In genomic region chr10:121805933-121806341, GRCm38 (mm10) we compare ENCODE assay signal across 14 mouse cellular contexts.
DNase-seq lines count a peak whose midpoint lies in the region; ATAC-seq and TF ChIP-seq lines count a peak whose summit lies in the region.
"Had no signal": no experiment of that assay in that cellular context is flagged by ENCODE, and none has a peak within 500 bp of the region (broad histone marks: within the 10 kb centered on the region; RNA-seq: fewer than 3 reads in every experiment).

No protein-coding gene starts in this region.

- H3K36me3 ChIP-seq in intestine, postnatal 0 days (ENCODE audit: control insufficient read depth, insufficient read depth): peaks cover 6% of the 10 kb centered on the region; the same call in 1 of the 2 replicates
- H3K36me3 ChIP-seq in intestine, embryonic 16.5 days (ENCODE audit: control insufficient read depth, insufficient read depth, low read length): no peaks in the 10 kb centered on the region
- peaks cover 14% of the 10 kb centered on the region for H3K36me3 ChIP-seq in forebrain, embryonic 16.5 days (ENCODE audit: control insufficient read depth, insufficient read depth)
- peaks cover 34% of the 10 kb centered on the region for H3K36me3 ChIP-seq in midbrain, embryonic 14.5 days (ENCODE audit: control insufficient read depth, insufficient read depth, low read length)
- H3K36me3 ChIP-seq: G1E; liver, embryonic 13.5 days had no signal

- no peaks in the 10 kb centered on the region for H3K27me3 ChIP-seq in intestine, postnatal 0 days (replicated peaks; ENCODE audit: control insufficient read depth, insufficient read depth, low read length)
- H3K27me3 ChIP-seq in intestine, embryonic 16.5 days (replicated peaks; ENCODE audit: control insufficient read depth, insufficient read depth, low read length): no peaks in the 10 kb centered on the region
- H3K27me3 ChIP-seq in forebrain, embryonic 16.5 days (replicated peaks; ENCODE audit: control insufficient read depth, insufficient read depth, low read length): no peaks in the 10 kb centered on the region
- no peaks in the 10 kb centered on the region for H3K27me3 ChIP-seq in midbrain, embryonic 14.5 days (ENCODE audit: control insufficient read depth, insufficient read depth, low read length)
- H3K27me3 ChIP-seq: liver, embryonic 13.5 days had no signal

- 74% methylated on average over 11 of the region's 11 CpGs for WGBS in intestine, postnatal 0 days
- 77% methylated on average over 11 of the region's 11 CpGs for WGBS in intestine, embryonic 16.5 days
- WGBS in forebrain, embryonic 16.5 days: 70% methylated on average over 11 of the region's 11 CpGs
- 53% methylated on average over 11 of the region's 11 CpGs for WGBS in midbrain, embryonic 14.5 days

- no peak for ATAC-seq in intestine, postnatal 0 days
- no peak for ATAC-seq in intestine, embryonic 16.5 days
- peak; percentile 33; the same call in 1 of the 2 replicates for ATAC-seq in forebrain, embryonic 16.5 days
- ATAC-seq in midbrain, embryonic 14.5 days (ENCODE audit: low FRiP score, low TSS enrichment): no peak

- no peak overlapping the region for H3K4me3 ChIP-seq in intestine, postnatal 0 days (ENCODE audit: low read depth, low read length)
- no peak overlapping the region for H3K4me3 ChIP-seq in intestine, embryonic 16.5 days (ENCODE audit: low read length)
- H3K4me3 ChIP-seq in forebrain, embryonic 16.5 days (replicated peaks; ENCODE audit: low read length): no peak overlapping the region
- H3K4me3 ChIP-seq in midbrain, embryonic 14.5 days (replicated peaks; ENCODE audit: low read depth, low read length): no peak overlapping the region
- H3K4me3 ChIP-seq: liver, embryonic 13.5 days had no signal

- no peak overlapping the region for H3K9ac ChIP-seq in intestine, postnatal 0 days (ENCODE audit: low read depth, low read length)
- H3K9ac ChIP-seq in intestine, embryonic 16.5 days (ENCODE audit: low read depth, low read length): no peak overlapping the region
- no peak overlapping the region for H3K9ac ChIP-seq in forebrain, embryonic 16.5 days (replicated peaks; ENCODE audit: low read depth, low read length)
- no peak overlapping the region for H3K9ac ChIP-seq in midbrain, embryonic 14.5 days (replicated peaks; ENCODE audit: low read length)
- H3K9ac ChIP-seq: liver, embryonic 13.5 days had no signal

- H3K4me2 ChIP-seq in intestine, postnatal 0 days (replicated peaks; ENCODE audit: low read depth): no peak overlapping the region
- H3K4me2 ChIP-seq in intestine, embryonic 16.5 days (ENCODE audit: low read depth, low read length): no peak overlapping the region
- no peak overlapping the region for H3K4me2 ChIP-seq in forebrain, embryonic 16.5 days (ENCODE audit: low read length)
- no peak overlapping the region for H3K4me2 ChIP-seq in midbrain, embryonic 14.5 days (ENCODE audit: low read length)
- H3K4me2 ChIP-seq: liver, embryonic 13.5 days had no signal

- DNase-seq in heart, adult 11 months: peak; percentile 53
- DNase-seq in heart, adult 18-20 months: no peak
- DNase-seq in midbrain, embryonic 14.5 days: peak; percentile 57
- DNase-seq in cerebellum, postnatal 14 days: no peak
- no peak for DNase-seq in natural killer cell, adult 2 months (ENCODE audit: low spot score in 2 of 2)
- DNase-seq: cerebellum, adult 2 months; liver, embryonic 13.5 days; lung, postnatal 36 days; right cerebral cortex, postnatal 14 days; thymus, postnatal 25 days had no signal

- H3K27ac ChIP-seq in intestine, postnatal 0 days (ENCODE audit: low read depth, low read length): no peak overlapping the region
- no peak overlapping the region for H3K27ac ChIP-seq in intestine, embryonic 16.5 days (ENCODE audit: low read length)
- peak overlapping the region; percentile 53 for H3K27ac ChIP-seq in forebrain, embryonic 16.5 days (ENCODE audit: low read length)
- H3K27ac ChIP-seq in midbrain, embryonic 14.5 days (replicated peaks; ENCODE audit: low read depth, low read length): peak overlapping the region; percentile 60
- H3K27ac ChIP-seq: liver, embryonic 13.5 days had no signal

- peak; percentile 40 for TF ChIP-seq CTCF in intestine, postnatal 0 days (IDR thresholded peaks at IDR 0.05; ENCODE audit: low read depth)

- H3K4me1 ChIP-seq in intestine, postnatal 0 days (replicated peaks; ENCODE audit: control insufficient read depth, insufficient read depth, low read length): no peaks in the 10 kb centered on the region
- no peaks in the 10 kb centered on the region for H3K4me1 ChIP-seq in intestine, embryonic 16.5 days (ENCODE audit: control insufficient read depth, insufficient read depth, low read length)
- no peaks in the 10 kb centered on the region for H3K4me1 ChIP-seq in forebrain, embryonic 16.5 days (replicated peaks; ENCODE audit: control insufficient read depth, insufficient read depth, low read length)
- H3K4me1 ChIP-seq in midbrain, embryonic 14.5 days (ENCODE audit: control insufficient read depth, insufficient read depth, low read length): 0 out of 2 replicates have a peak, but pooled peaks cover 4% of the 10 kb centered on the region
- H3K4me1 ChIP-seq: liver, embryonic 13.5 days had no signal

- H3K9me3 ChIP-seq in intestine, postnatal 0 days (ENCODE audit: control insufficient read depth): no peaks in the 10 kb centered on the region
- H3K9me3 ChIP-seq in intestine, embryonic 16.5 days (ENCODE audit: control insufficient read depth, low read length): no peaks in the 10 kb centered on the region
- H3K9me3 ChIP-seq in forebrain, embryonic 16.5 days (ENCODE audit: control insufficient read depth, low read length): no peaks in the 10 kb centered on the region
- H3K9me3 ChIP-seq in midbrain, embryonic 14.5 days (ENCODE audit: control insufficient read depth, low read length): no peaks in the 10 kb centered on the region
- H3K9me3 ChIP-seq: liver, embryonic 13.5 days had no signal

Comparison
In these comparisons a context has a peak if more than half of its experiments do, and no peak if none do; other contexts are left out.
1. DNase-seq: peak in heart, adult 11 months (single experiment) and midbrain, embryonic 14.5 days (single experiment); none in heart, adult 18-20 months (0 of 2), cerebellum, postnatal 14 days (0 of 2) and natural killer cell, adult 2 months (0 of 2).
2. H3K27ac ChIP-seq: peak in forebrain, embryonic 16.5 days (single experiment) and midbrain, embryonic 14.5 days (single experiment); none in intestine, postnatal 0 days (single experiment) and intestine, embryonic 16.5 days (single experiment).